8 mouse cellular contexts compared by ENCODE assay signal in genomic region chr1:189921818-189922592, GRCm38 (mm10). TPM values are rescaled to one million over a fixed set of nuclear protein-coding genes. Genes with fewer than 3 reads are reported as not detected.
DNase-seq lines count a peak whose midpoint lies in the region.

Gene Smyd2 (minus strand): TSS chr1:189922363.

- intact Hi-C loops in gastrocnemius, postnatal 14 days (cut with DNase I; ENCODE audit: low total_unique reads), result no loop called here
- intact Hi-C loops in left cerebral cortex, postnatal 10 days (cut with DNase I), result loop anchor here (5.0 kb wide), 1 partner anchor 35 kb away; no protein-coding TSS in a partner anchor

- H3K27me3 ChIP-seq in megakaryocyte, embryonic 14.5 days (replicated peaks), result peaks cover 2% of the 10 kb centered on the region

- no peaks in the 10 kb centered on the region for H3K9me3 ChIP-seq in megakaryocyte, embryonic 14.5 days

- H3K36me3 ChIP-seq in megakaryocyte, embryonic 14.5 days (replicated peaks; ENCODE audit: low read length), result no peaks in the 10 kb centered on the region

- DNase-seq in adrenal gland, adult 18-20 months (ENCODE audit: low spot score in 2 of 2), result peak; percentile 68
- DNase-seq in embryo, embryonic 10 days (ENCODE audit: low spot score), result peak; percentile 83
- peak; percentile 79 for DNase-seq in gastrocnemius, postnatal 14 days
- DNase-seq in induced T-regulatory cell, adult 2 months (ENCODE audit: low read depth), result peak; percentile 73
- peak in 1 of 2 experiments; percentile 79 for DNase-seq in left cerebral cortex, postnatal 10 days (ENCODE audit: extremely low spot score in 1 of 2, low spot score in 2 of 2)
- peak; percentile 76 for DNase-seq in right cerebral cortex, postnatal 25 days
- DNase-seq in yolk sac, embryonic 10.5 days (ENCODE audit: low spot score), result peak; percentile 82

- H3K4me3 ChIP-seq in megakaryocyte, embryonic 14.5 days (replicated peaks), result peak within 1 kb of the TSS; percentile 97

- peaks cover 50% of the 10 kb centered on the region for H3K4me1 ChIP-seq in megakaryocyte, embryonic 14.5 days

RNA-seq across cellular contexts. Expression of gene Smyd2, which starts in this region (rescaled TPM):
- 10 to 100 TPM; 64.6 to 80.0 TPM for total RNA-seq in adrenal gland, adult 18-20 months (2021)
- total RNA-seq in gastrocnemius, postnatal 14 days (2021), result 100 to 1,000 TPM; 148 to 151 TPM
- total RNA-seq in left cerebral cortex, postnatal 10 days (2021), result 100 to 1,000 TPM; 127 to 133 TPM
- 8.2 and 15.2 TPM in 2 replicates for polyA plus RNA-seq in megakaryocyte, embryonic 14.5 days (2012; ENCODE audit: insufficient read depth, low replicate concordance)
